Mouse (Mus musculus) hindbrain, postnatal 0 days (tissue): Measurements from ENCODE around the gene Otor. TPM values are rescaled to one million over a fixed set of nuclear protein-coding genes. Genes with fewer than 3 reads are reported as not detected.

Source experiments
- ATAC-seq: fragments of 200-750 bp; cut with Nextera tagmentation; 2 replicates; pipeline ENCODE4 v1.8.0; 2017; ENCODE audit warnings: mild to moderate bottlenecking, moderate TSS enrichment, moderate library complexity
- DNase-seq: peaks from one replicate; pipeline ENCODE4 v3.0.0-alpha.2; 2015; ENCODE audit warnings: low spot score
- H3K27ac ChIP-seq: fragments of 300-500 bp; sonication (generic); 2 replicates; pipeline ENCODE4 v1.5.1; 2014; ENCODE audit warnings: mild to moderate bottlenecking
- H3K27me3 ChIP-seq: fragments of 300-500 bp; sonication (generic); 2 replicates; pipeline ENCODE4 v1.6.1; 2014; ENCODE audit warnings: low read length, mixed read lengths; ENCODE audit not compliant: insufficient read depth
- H3K36me3 ChIP-seq: fragments of 300-500 bp; sonication (generic); 2 replicates; pipeline ENCODE4 v1.6.1; 2014; ENCODE audit warnings: low read length, mixed read lengths; ENCODE audit not compliant: insufficient read depth
- H3K4me1 ChIP-seq: fragments of 300-500 bp; sonication (generic); 2 replicates; pipeline ENCODE4 v1.6.1; 2014; ENCODE audit warnings: antibody characterized with exemption, low read length, mixed read lengths; ENCODE audit not compliant: insufficient read depth
- H3K4me2 ChIP-seq: fragments of 300-500 bp; sonication (generic); 2 replicates; pipeline ENCODE4 v1.6.1; 2014; ENCODE audit warnings: low read depth, mild to moderate bottlenecking, low read length, moderate library complexity, mixed read lengths
- H3K4me3 ChIP-seq: fragments of 300-500 bp; sonication (generic); 2 replicates; pipeline ENCODE4 v1.5.1; 2014; ENCODE audit warnings: low read length
- H3K9ac ChIP-seq: fragments of 300-500 bp; sonication (generic); replicated peaks from 2 replicates; pipeline ENCODE4 v1.6.1; 2014; ENCODE audit warnings: mild to moderate bottlenecking, low read length, moderate library complexity, mixed read lengths
- H3K9me3 ChIP-seq: fragments of 300-500 bp; sonication (generic); 2 replicates; pipeline ENCODE4 v1.6.1; 2016; ENCODE audit warnings: low read length, mixed read lengths
- CTCF ChIP-seq: IDR thresholded peaks from 2 replicates; pipeline ENCODE4 v1.5.1; 2016; ENCODE audit warnings: antibody characterized with exemption, control low read depth, low read depth
- WGBS: fragments of 180-500 bp; shearing (Covaris S2); extraction: QIAGEN DNeasy Blood & Tissue Kit; methylation state at CpG from one replicate; pipeline ENCODE4 v1.1.7; 2014; 5-methylcytosine and 5-hydroxymethylcytosine counted together
- polyA plus RNA-seq: library from polyadenylated mRNA; unstranded; fragments of >200 nt; fragmentation: Nextera tagmentation; extraction: Ambion mirVana; gene quantifications from 2 replicates; pipeline ENCODE4 v1.2.1, GENCODE M21; 2015
- total RNA-seq: library from RNA; depleted of rRNA; stranded (reverse); fragments of >200 nt; gene quantifications from 2 replicates; pipeline ENCODE4 v1.2.3, GENCODE M21; 2014

The Otor gene
- total and polyA plus RNA-seq, 2 experiments from 2014 or later, result 0.30 TPM; not detected in 1

DNA sequence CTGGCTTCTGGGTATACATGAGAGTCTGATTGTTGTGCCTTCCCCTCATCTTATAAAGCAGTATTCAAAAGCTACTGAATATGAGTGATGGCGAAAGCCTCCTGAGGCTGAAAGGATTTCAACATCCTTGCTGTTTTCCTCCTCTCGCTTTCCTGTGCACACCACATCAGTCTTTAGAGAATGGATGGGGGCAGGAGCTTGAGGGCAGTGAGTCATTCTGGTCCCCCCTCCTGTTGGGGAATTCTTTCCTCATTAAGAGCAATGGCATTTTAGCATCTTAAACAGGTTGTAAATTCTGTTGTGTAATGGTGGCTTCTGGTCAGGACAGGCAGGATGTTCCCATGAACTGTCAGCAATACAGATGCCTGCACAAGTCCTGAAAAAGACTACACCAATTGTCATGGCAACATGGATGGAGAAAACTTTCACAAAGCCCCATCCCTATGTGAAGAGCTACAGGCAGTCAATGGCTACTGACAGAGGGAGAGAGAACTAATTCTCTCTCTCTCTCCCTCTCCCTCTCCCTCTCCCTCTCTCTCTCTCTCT is 6.7 kb downstream of the Otor start:
- Histone ChIP-seq H3K4me3 (no peak overlapping the region), H3K36me3 (no peaks in the 10 kb centered on the region), H3K9me3 (no peaks in the 10 kb centered on the region), H3K27me3 (no peaks in the 10 kb centered on the region), H3K4me1 (no peaks in the 10 kb centered on the region), H3K27ac (no peak overlapping the region), H3K9ac (no peak overlapping the region), H3K4me2 (no peak overlapping the region)
- no peak for DNase-seq
- no peak for ATAC-seq
- TF ChIP-seq CTCF, result no peak
- 68% methylated on average over 2 of the region's 2 CpGs for whole genome bisulfite sequencing

GRCm38 (mm10) chr2:143089866-143090265 is 11.6 kb downstream of the Otor start:
- Histone ChIP-seq H3K27me3 (no peaks in the 10 kb centered on the region), H3K4me2 (no peak overlapping the region), H3K36me3 (no peaks in the 10 kb centered on the region), H3K4me1 (no peaks in the 10 kb centered on the region), H3K9me3 (no peaks in the 10 kb centered on the region), H3K9ac (no peak overlapping the region), H3K4me3 (no peak overlapping the region), H3K27ac (no peak overlapping the region)
- TF ChIP-seq CTCF, result no peak
- ATAC-seq (no peak), DNase-seq (no peak)
- 87% methylated on average over 8 of the region's 8 CpGs for WGBS

- Histone ChIP-seq H3K4me2 (no peak overlapping the region), H3K4me1 (no peaks in the 10 kb centered on the region), H3K27ac (no peak overlapping the region), H3K27me3 (no peaks in the 10 kb centered on the region; the same call in 1 of the 2 replicates), H3K9me3 (no peaks in the 10 kb centered on the region), H3K36me3 (no peaks in the 10 kb centered on the region), H3K4me3 (no peak overlapping the region), H3K9ac (no peak overlapping the region)
- TF ChIP-seq CTCF, result peak; percentile 88
- DNase-seq, result peak; percentile 92
- peak; percentile 94 for ATAC-seq
- 36% methylated on average over 6 of the region's 6 CpGs for WGBS
Measured at GRCm38 (mm10) chr2:143093726-143094125, 15.5 kb downstream of the Otor start.

DNA sequence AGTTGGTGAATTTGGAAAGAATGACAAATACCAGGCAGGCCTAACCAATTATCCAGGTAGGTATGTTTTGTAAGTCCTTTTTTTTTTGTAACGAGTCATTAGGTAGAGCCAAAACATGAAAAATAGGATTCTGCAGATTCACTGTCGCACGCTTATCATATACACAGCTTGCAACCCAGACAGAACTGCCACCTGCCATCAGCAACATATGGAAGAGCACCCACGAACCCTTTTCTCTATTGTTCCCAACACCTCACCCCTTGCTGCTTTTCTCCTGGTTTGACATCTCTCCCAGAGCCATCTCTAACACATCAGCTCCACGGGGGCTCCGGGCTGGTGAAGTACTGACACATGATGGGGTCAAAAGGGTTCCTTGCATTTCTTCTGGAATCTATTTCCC is 16.5 kb downstream of the Otor start:
- no peaks in the 10 kb centered on the region; the same call in 1 of the 2 replicates for H3K27me3 ChIP-seq
- H3K9me3 ChIP-seq, result no peaks in the 10 kb centered on the region
- no peak for DNase-seq
- TF ChIP-seq CTCF, result no peak
- H3K4me2 ChIP-seq, result no peak overlapping the region
- no peak overlapping the region for H3K9ac ChIP-seq
- no peak overlapping the region for H3K27ac ChIP-seq
- no peaks in the 10 kb centered on the region for H3K4me1 ChIP-seq
- no peak overlapping the region for H3K4me3 ChIP-seq
- no peak for ATAC-seq
- WGBS, result 58% methylated on average over 6 of the region's 6 CpGs
- H3K36me3 ChIP-seq, result no peaks in the 10 kb centered on the region

DNA sequence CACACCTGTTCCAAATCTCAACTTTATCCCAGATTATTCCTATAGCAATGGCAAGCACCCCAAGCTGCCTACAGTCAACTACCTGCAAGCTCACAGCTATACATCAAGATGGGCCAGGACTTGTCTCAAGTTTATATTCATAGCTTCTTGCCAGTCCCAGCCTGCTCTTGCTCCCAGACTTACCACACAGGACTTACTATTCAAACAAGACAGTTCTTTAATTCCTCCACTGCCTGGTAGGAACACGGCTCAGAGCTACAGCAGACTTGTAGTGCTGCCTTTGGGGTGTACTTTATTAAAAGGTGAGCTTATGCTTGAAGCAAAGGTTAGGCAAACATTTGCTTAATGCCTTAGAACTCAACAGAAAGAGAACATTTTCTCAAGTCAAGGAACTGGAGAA is 18.9 kb downstream of the Otor start:
- Histone ChIP-seq H3K4me3 (no peak overlapping the region), H3K9me3 (no peaks in the 10 kb centered on the region), H3K4me1 (no peaks in the 10 kb centered on the region), H3K27me3 (no peaks in the 10 kb centered on the region; the same call in 1 of the 2 replicates), H3K36me3 (no peaks in the 10 kb centered on the region), H3K27ac (no peak overlapping the region), H3K4me2 (no peak overlapping the region), H3K9ac (no peak overlapping the region)
- 86% methylated on average over 1 of the region's 1 CpGs for WGBS
- DNase-seq (no peak), ATAC-seq (no peak)
- TF ChIP-seq CTCF, result no peak

DNA sequence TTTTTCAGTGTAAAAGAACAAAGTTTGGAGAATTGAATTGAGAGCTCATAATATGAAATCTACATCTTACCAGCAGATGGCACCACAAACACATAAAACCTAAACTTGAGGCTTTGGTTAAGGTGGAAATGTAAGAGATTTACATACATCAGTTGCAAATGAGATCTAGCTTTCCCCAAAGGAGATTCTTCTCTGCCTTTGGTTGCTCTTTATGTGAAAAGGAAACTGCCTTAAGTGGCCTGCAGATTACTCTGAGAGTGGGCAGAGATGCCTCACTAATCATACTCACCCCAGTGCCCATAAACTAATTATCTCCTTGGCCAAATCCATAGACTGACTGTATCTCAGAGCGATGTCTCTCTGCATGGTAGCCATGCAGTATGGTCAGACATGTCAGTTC is 35.6 kb downstream of the Otor start:
- Histone ChIP-seq H3K4me1 (no peaks in the 10 kb centered on the region), H3K27ac (no peak overlapping the region)
- WGBS, result 63% methylated on average over 1 of the region's 1 CpGs

DNA sequence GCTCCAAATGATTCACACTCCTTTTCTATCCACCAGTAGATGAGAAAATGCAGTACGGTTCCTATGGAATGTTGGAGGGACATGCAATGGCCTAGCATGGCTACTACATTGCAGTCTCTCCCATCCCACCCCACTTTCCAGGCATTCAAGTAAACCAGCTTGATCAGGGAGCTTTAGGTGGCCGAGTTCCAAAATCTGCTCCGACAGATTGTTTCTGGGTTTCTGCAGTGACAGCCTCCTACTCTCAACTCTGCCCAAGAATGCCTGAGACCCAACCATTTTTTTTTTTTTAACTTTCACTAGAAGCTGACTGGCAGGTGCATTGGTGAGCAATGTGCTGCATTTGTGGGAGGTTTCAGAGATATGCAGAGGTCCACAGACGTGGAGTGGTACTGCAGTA is 36.4 kb downstream of the Otor start:
- no peaks in the 10 kb centered on the region for H3K4me1 ChIP-seq
- WGBS, result 57% methylated on average over 4 of the region's 4 CpGs
- DNase-seq (peak; percentile 31), ATAC-seq (no peak)
- H3K36me3 ChIP-seq, result no peaks in the 10 kb centered on the region
- H3K4me2 ChIP-seq, result no peak overlapping the region
- TF ChIP-seq CTCF, result no peak
- H3K27ac ChIP-seq, result no peak overlapping the region
- H3K9ac ChIP-seq, result no peak overlapping the region
- H3K9me3 ChIP-seq, result no peaks in the 10 kb centered on the region
- no peak overlapping the region for H3K4me3 ChIP-seq
- no peaks in the 10 kb centered on the region for H3K27me3 ChIP-seq

More for the DNA sequence above, 35.6 kb downstream of the Otor start:
- Histone ChIP-seq H3K27me3 (no peaks in the 10 kb centered on the region), H3K4me3 (no peak overlapping the region), H3K4me2 (no peak overlapping the region), H3K9ac (no peak overlapping the region), H3K36me3 (no peaks in the 10 kb centered on the region), H3K9me3 (no peaks in the 10 kb centered on the region)
- TF ChIP-seq CTCF, result peak; percentile 72
- DNase-seq (peak; percentile 83), ATAC-seq (peak; percentile 65; the same call in 1 of the 2 replicates)
